Mouse (Mus musculus) Patski (cell line): Measurements from ENCODE around the gene Spen. TPM values are rescaled to one million over a fixed set of nuclear protein-coding genes. Genes with fewer than 3 reads are reported as not detected.

Source experiments
- ATAC-seq: fragments of 100-300 bp; one replicate; pipeline ENCODE4 v1.8.0; 2021
- CTCF ChIA-PET: fragments of 350-600 bp; sonication (Branson Sonifier 250); formaldehyde crosslinking; loops from one replicate; lab custom pipeline; 2022; ENCODE audit warnings: inconsistent platforms; lab: Charles Lee
- POLR2A ChIA-PET: fragments of 350-600 bp; sonication (Branson Sonifier 250); formaldehyde crosslinking; loops from one replicate; lab custom pipeline; 2022; ENCODE audit warnings: antibody characterized with exemption, inconsistent platforms; lab: Charles Lee
- DNase-seq: peaks from one replicate; pipeline ENCODE4 v3.0.0-alpha.2; 2011; ENCODE audit warnings: low read depth, low spot score
- H3K27me3 ChIP-seq: fragments of 371-371 bp; one replicate; pipeline ENCODE4 v1.5.1; 2021
- CTCF ChIP-seq: fragments of 100-300 bp; IDR thresholded peaks from one replicate; pipeline ENCODE4 v1.5.1; 2021
- in situ Hi-C: fragments of 300-500 bp; cut with MboI; formaldehyde crosslinking; loops from 3 replicates; pipeline ENCODE4 v1.11.1; 2018; ENCODE audit warnings: low pct_unique_long_range_greater_than_20kb, mixed read lengths
- polyA plus RNA-seq: library from polyadenylated mRNA; unstranded; gene quantifications from one replicate; pipeline ENCODE4 v1.2.3, GENCODE M21; 2021

Spen gene
- polyA plus RNA-seq, 1 experiment from 2014 or later = 31.8 TPM

- H3K27me3 ChIP-seq = no peaks in the 10 kb centered on the region
- POLR2A ChIA-PET = no interaction called here
- in situ Hi-C loops = loop anchor here (10.0 kb wide), 1 partner anchor 74 kb away; no protein-coding TSS in a partner anchor
- ATAC-seq = no peak
- DNase-seq = no peak
- TF ChIP-seq CTCF = no peak
- CTCF ChIA-PET = interaction anchor here (1.2 kb wide), 1 partner anchor 15 kb away, joined by 3 read pairs; no protein-coding TSS in a partner anchor
Observed at GRCm38 (mm10) chr4:141478794-141479193, 59.6 kb downstream of the Spen start.

- no peak for TF ChIP-seq CTCF
- ChIA-PET CTCF (interaction anchor here (1.2 kb wide), 1 partner anchor 15 kb away, joined by 3 read pairs; no protein-coding TSS in a partner anchor), POLR2A (no interaction called here)
- in situ Hi-C loops = loop anchor here (10.0 kb wide), 1 partner anchor 73 kb away; no protein-coding TSS in a partner anchor
- DNase-seq = no peak
- no peak for ATAC-seq
- no peaks in the 10 kb centered on the region for H3K27me3 ChIP-seq
Observed at GRCm38 (mm10) chr4:141478225-141478624, 60.2 kb downstream of the Spen start.

- no peaks in the 10 kb centered on the region for H3K27me3 ChIP-seq
- ChIA-PET CTCF (interaction anchor here (1.2 kb wide), 1 partner anchor 16 kb away, joined by 3 read pairs; no protein-coding TSS in a partner anchor), POLR2A (no interaction called here)
- in situ Hi-C loops = loop anchor here (10.0 kb wide), 1 partner anchor 73 kb away; no protein-coding TSS in a partner anchor
- TF ChIP-seq CTCF = no peak
- DNase-seq = no peak
- no peak for ATAC-seq
Observed at GRCm38 (mm10) chr4:141477681-141478102, 60.7 kb downstream of the Spen start.

GRCm38 (mm10) chr4:141474431-141474830, 64.0 kb downstream of the Spen start:
- ChIA-PET CTCF (interaction anchor here (1.5 kb wide), 1 partner anchor 21 kb away, joined by 4 read pairs; no protein-coding TSS in a partner anchor), POLR2A (no interaction called here)
- no peaks in the 10 kb centered on the region for H3K27me3 ChIP-seq
- ATAC-seq (no peak), DNase-seq (no peak)
- in situ Hi-C loops = loop anchor here (10.0 kb wide), 1 partner anchor 70 kb away; no protein-coding TSS in a partner anchor
- TF ChIP-seq CTCF = no peak

- DNase-seq = no peak
- in situ Hi-C loops = loop anchor here (10.0 kb wide), 1 partner anchor 68 kb away; no protein-coding TSS in a partner anchor
- H3K27me3 ChIP-seq = no peaks in the 10 kb centered on the region
- TF ChIP-seq CTCF = no peak
- no peak for ATAC-seq
- POLR2A ChIA-PET = no interaction called here
- CTCF ChIA-PET = no interaction called here
Observed at GRCm38 (mm10) chr4:141472641-141473321, 65.6 kb downstream of the Spen start.

GRCm38 (mm10) chr4:141471491-141471890, 66.9 kb downstream of the Spen start:
- ATAC-seq (no peak), DNase-seq (no peak)
- POLR2A ChIA-PET = no interaction called here
- CTCF ChIA-PET = interaction anchor here (0.9 kb wide), 1 partner anchor 11 kb away, joined by 3 read pairs; no protein-coding TSS in a partner anchor
- in situ Hi-C loops = loop anchor here (10.0 kb wide), 1 partner anchor 67 kb away; no protein-coding TSS in a partner anchor
- TF ChIP-seq CTCF = no peak
- H3K27me3 ChIP-seq = no peaks in the 10 kb centered on the region

GRCm38 (mm10) chr4:141469343-141469742, 69.1 kb downstream of the Spen start:
- ATAC-seq = no peak
- no peak for TF ChIP-seq CTCF
- no peaks in the 10 kb centered on the region for H3K27me3 ChIP-seq
- in situ Hi-C loops = no loop called here
- ChIA-PET CTCF (interaction anchor here (1.0 kb wide), 1 partner anchor 16 kb away, joined by 3 read pairs; no protein-coding TSS in a partner anchor), POLR2A (no interaction called here)
- no peak for DNase-seq

GRCm38 (mm10) chr4:141468576-141468975, 69.8 kb downstream of the Spen start:
- no peaks in the 10 kb centered on the region for H3K27me3 ChIP-seq
- no peak for TF ChIP-seq CTCF
- ATAC-seq (no peak), DNase-seq (no peak)
- ChIA-PET CTCF (no interaction called here), POLR2A (no interaction called here)
- in situ Hi-C loops = no loop called here

- no peaks in the 10 kb centered on the region for H3K27me3 ChIP-seq
- in situ Hi-C loops = no loop called here
- ATAC-seq (no peak), DNase-seq (no peak)
- POLR2A ChIA-PET = no interaction called here
- no peak for TF ChIP-seq CTCF
- CTCF ChIA-PET = no interaction called here
Observed at GRCm38 (mm10) chr4:141467581-141467927, 70.8 kb downstream of the Spen start.

GRCm38 (mm10) chr4:141466844-141467580, 71.4 kb downstream of the Spen start:
- TF ChIP-seq CTCF = no peak
- H3K27me3 ChIP-seq = no peaks in the 10 kb centered on the region
- POLR2A ChIA-PET = no interaction called here
- DNase-seq = no peak
- CTCF ChIA-PET = no interaction called here
- ATAC-seq = no peak
- in situ Hi-C loops = no loop called here
